Mouse (Mus musculus) liver, embryonic 14.5 days (tissue): Measurements from ENCODE around the gene F11. TPM values are rescaled to one million over a fixed set of nuclear protein-coding genes. Genes with fewer than 3 reads are reported as not detected.

Experiments
- ATAC-seq: fragments of 200-750 bp; cut with Nextera tagmentation; 2 replicates; pipeline ENCODE4 v1.8.0; 2017; ENCODE audit warnings: moderate number of reproducible peaks, mild to moderate bottlenecking, moderate library complexity; ENCODE audit not compliant: insufficient read depth
- DNase-seq, 3 experiments: peaks; one replicate each; pipeline ENCODE4 v3.0.0-alpha.2; 2012 to 2013; ENCODE audit warnings: low read depth in 3 of 3, low spot score in 3 of 3
- H3K27ac ChIP-seq: fragments of 300-500 bp; sonication (generic); 2 replicates; pipeline ENCODE4 v1.5.1; 2014; ENCODE audit warnings: moderate library complexity, mild to moderate bottlenecking, control low read depth, inconsistent platforms
- H3K27me3 ChIP-seq: fragments of 300-500 bp; sonication (generic); 2 replicates; pipeline ENCODE4 v1.6.1; 2014; ENCODE audit warnings: mild to moderate bottlenecking, low read length, moderate library complexity; ENCODE audit not compliant: control insufficient read depth, insufficient read depth
- H3K36me3 ChIP-seq: fragments of 300-500 bp; sonication (generic); replicated peaks from 2 replicates; pipeline ENCODE4 v1.6.1; 2014; ENCODE audit warnings: low read depth; ENCODE audit not compliant: control insufficient read depth, insufficient read depth
- H3K4me1 ChIP-seq, 2 experiments: fragments of 200-500 bp in 1 of 2; fragments of 300-500 bp in 1 of 2; sonication (generic) in 1 of 2; replicated peaks; 2 replicates each; pipeline ENCODE4 v1.6.1; 2012 to 2014; ENCODE audit warnings: antibody characterized with exemption in 1 of 2, inconsistent platforms in 1 of 2, low read length in 1 of 2; ENCODE audit not compliant: control insufficient read depth in 2 of 2, insufficient read depth in 2 of 2
- H3K4me2 ChIP-seq: fragments of 300-500 bp; sonication (generic); 2 replicates; pipeline ENCODE4 v1.6.1; 2014; ENCODE audit warnings: low read depth, mild to moderate bottlenecking, control low read depth, moderate library complexity
- H3K4me3 ChIP-seq, 2 experiments: fragments of 200-500 bp in 1 of 2; fragments of 300-500 bp in 1 of 2; sonication (generic) in 1 of 2; 2 replicates each; pipeline ENCODE4 v1.5.1; 2012 to 2014; ENCODE audit warnings: low read depth in 2 of 2, low read length in 2 of 2, mild to moderate bottlenecking in 2 of 2, control low read depth in 1 of 2, inconsistent platforms in 1 of 2, moderate library complexity in 1 of 2; ENCODE audit not compliant: insufficient read depth in 1 of 2
- H3K9ac ChIP-seq: fragments of 300-500 bp; sonication (generic); replicated peaks from 2 replicates; pipeline ENCODE4 v1.6.1; 2014; ENCODE audit warnings: mild to moderate bottlenecking, control low read depth, moderate library complexity
- H3K9me3 ChIP-seq: fragments of 300-500 bp; sonication (generic); 2 replicates; pipeline ENCODE4 v1.6.1; 2016; ENCODE audit warnings: low read length, mixed read lengths; ENCODE audit not compliant: control insufficient read depth
- CTCF ChIP-seq: IDR thresholded peaks from 2 replicates; pipeline ENCODE4 v1.5.1; 2016; ENCODE audit warnings: antibody characterized with exemption, low read depth, control low read depth
- EP300 ChIP-seq: IDR thresholded peaks from 2 replicates; pipeline ENCODE4 v1.6.1; 2016; ENCODE audit warnings: antibody characterized with exemption, low read depth
- WGBS: fragments of 180-500 bp; shearing (Covaris S2); extraction: QIAGEN DNeasy Blood & Tissue Kit; methylation state at CpG from one replicate; pipeline ENCODE4 v1.1.7; 2014; ENCODE audit not compliant: insufficient replicate concordance; 5-methylcytosine and 5-hydroxymethylcytosine counted together
- polyA plus RNA-seq, 2 experiments: library from polyadenylated mRNA; depleted of rRNA in 1 of 2; stranded (reverse) in 1 of 2; unstranded in 1 of 2; fragments of >200 nt; fragmentation: Nextera tagmentation in 1 of 2; extraction: Ambion mirVana in 1 of 2; gene quantifications; 2 replicates each; pipeline versions ENCODE4 v1.2.1 to v1.2.3; 2012 to 2014

F11 gene
- polyA plus RNA-seq, 2 experiments: 10.1 to 11.2 TPM

DNA sequence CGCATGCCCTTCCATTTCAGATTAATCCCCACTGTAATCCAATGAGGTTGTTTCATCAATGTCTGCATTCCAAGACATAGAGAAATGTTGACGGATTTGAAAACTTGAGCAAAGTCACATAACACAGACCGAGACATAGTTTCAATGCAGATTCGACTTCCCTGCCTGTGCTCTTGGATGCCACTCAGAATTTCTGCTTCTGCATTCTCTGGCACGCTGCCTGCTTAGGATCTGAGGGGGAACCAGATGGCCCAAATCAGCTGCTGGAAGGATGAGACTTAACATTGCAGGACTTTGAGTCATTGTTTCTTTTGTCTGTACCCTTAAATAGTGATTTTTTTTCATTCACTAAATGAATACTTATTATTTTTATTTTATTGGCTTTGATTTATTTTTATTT lies 60.2 kb downstream of the F11 start:
- Histone ChIP-seq H3K4me2 (no peak overlapping the region), H3K9me3 (no peaks in the 10 kb centered on the region), H3K36me3 (no peaks in the 10 kb centered on the region), H3K9ac (no peak overlapping the region), H3K4me1 (no peaks in the 10 kb centered on the region), H3K27me3 (no peaks in the 10 kb centered on the region), H3K27ac (no peak overlapping the region), H3K4me3 (no peak overlapping the region)
- no peak for DNase-seq
- WGBS: 56% methylated on average over 5 of the region's 5 CpGs
- TF ChIP-seq CTCF (no peak), EP300 (no peak)
- no peak for ATAC-seq

DNA sequence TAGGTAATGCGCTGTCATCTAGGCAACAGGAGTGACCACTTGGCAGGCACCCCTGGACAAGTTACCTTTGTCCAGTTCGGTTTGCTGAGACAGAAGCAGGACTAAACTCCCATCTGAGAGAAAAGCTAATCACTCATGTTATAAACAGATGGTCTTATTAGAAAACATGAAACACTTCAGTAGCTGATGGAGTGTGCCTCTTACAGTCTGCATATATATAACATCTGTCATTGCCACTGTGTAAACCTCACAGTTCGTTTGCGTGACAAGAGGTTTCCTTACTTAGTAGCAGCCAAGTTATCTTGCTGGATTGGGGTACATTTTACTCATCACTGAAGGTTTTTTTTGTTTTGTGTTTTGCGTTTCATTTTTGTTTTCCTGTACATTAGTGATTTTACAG lies 64.5 kb downstream of the F11 start:
- no peak overlapping the region for H3K9ac ChIP-seq
- H3K27ac ChIP-seq: no peak overlapping the region
- TF ChIP-seq EP300 (no peak), CTCF (no peak)
- H3K9me3 ChIP-seq: no peaks in the 10 kb centered on the region
- H3K27me3 ChIP-seq: no peaks in the 10 kb centered on the region
- no peaks in the 10 kb centered on the region for H3K4me1 ChIP-seq
- DNase-seq (no peak), ATAC-seq (no peak)
- no peak overlapping the region for H3K4me3 ChIP-seq
- no peak overlapping the region for H3K4me2 ChIP-seq
- 65% methylated on average over 5 of the region's 5 CpGs for WGBS
- H3K36me3 ChIP-seq: no peaks in the 10 kb centered on the region

- Histone ChIP-seq H3K9me3 (no peaks in the 10 kb centered on the region), H3K4me2 (no peak overlapping the region), H3K36me3 (no peaks in the 10 kb centered on the region), H3K27me3 (no peaks in the 10 kb centered on the region), H3K27ac (no peak overlapping the region), H3K4me1 (no peaks in the 10 kb centered on the region), H3K4me3 (no peak overlapping the region), H3K9ac (no peak overlapping the region)
- no peak for TF ChIP-seq EP300
- TF ChIP-seq CTCF: no peak
- DNase-seq (no peak), ATAC-seq (no peak)
- 56% methylated on average over 8 of the region's 8 CpGs for WGBS
Observed at GRCm38 (mm10) chr8:45195954-45196526, 65.8 kb downstream of the F11 start.

Other genes starting within 250 kb of the F11 start
- gene Mtnr1a, start 192.9 kb downstream of the F11 start, polyA plus RNA-seq (2012; rRNA removed): 0.02 TPM in 1 of 2 replicates, not detected in the other
- not detected in 2 replicates for gene Mtnr1a, start 192.9 kb downstream of the F11 start, polyA plus RNA-seq (2014; fragmentation: Nextera tagmentation; extraction: Ambion mirVana)
- gene Klkb1, start 32.8 kb upstream of the F11 start, polyA plus RNA-seq (2012; rRNA removed): 3.1 and 4.3 TPM in 2 replicates
- gene Klkb1, start 32.8 kb upstream of the F11 start, polyA plus RNA-seq (2014; fragmentation: Nextera tagmentation; extraction: Ambion mirVana): 6.0 and 6.3 TPM in 2 replicates
- gene Gm45753, start 46.4 kb upstream of the F11 start, polyA plus RNA-seq (2012; rRNA removed): 0.20 TPM in 1 of 2 replicates, not detected in the other
- 7.0 and 9.7 TPM in 2 replicates for gene Gm45753, start 46.4 kb upstream of the F11 start, polyA plus RNA-seq (2014; fragmentation: Nextera tagmentation; extraction: Ambion mirVana)
- 1.9 and 2.3 TPM in 2 replicates for gene Cyp4v3, start 71.2 kb upstream of the F11 start, polyA plus RNA-seq (2012; rRNA removed)
- 3.7 and 5.4 TPM in 2 replicates for gene Cyp4v3, start 71.2 kb upstream of the F11 start, polyA plus RNA-seq (2014; fragmentation: Nextera tagmentation; extraction: Ambion mirVana)
- 1.2 and 1.4 TPM in 2 replicates for gene Fam149a, start 120.3 kb upstream of the F11 start, polyA plus RNA-seq (2012; rRNA removed)
- gene Fam149a, start 120.3 kb upstream of the F11 start, polyA plus RNA-seq (2014; fragmentation: Nextera tagmentation; extraction: Ambion mirVana): 1.7 and 1.8 TPM in 2 replicates
- 0.40 and 0.61 TPM in 2 replicates for gene Tlr3, start 149.0 kb upstream of the F11 start, polyA plus RNA-seq (2012; rRNA removed)
- 0.38 and 1.3 TPM in 2 replicates for gene Tlr3, start 149.0 kb upstream of the F11 start, polyA plus RNA-seq (2014; fragmentation: Nextera tagmentation; extraction: Ambion mirVana)
- 2.5 and 3.7 TPM in 2 replicates for gene Sorbs2, start 245.8 kb upstream of the F11 start, polyA plus RNA-seq (2012; rRNA removed)
- gene Sorbs2, start 245.8 kb upstream of the F11 start, polyA plus RNA-seq (2014; fragmentation: Nextera tagmentation; extraction: Ambion mirVana): 6.2 and 7.0 TPM in 2 replicates